Mouse (Mus musculus) urinary bladder, postnatal 25 days (tissue): Measurements from ENCODE around the gene Ulk4.

Source experiments
- DNase-seq: peaks from one replicate; pipeline ENCODE4 v3.0.0; 2022; ENCODE audit warnings: low spot score

Ulk4 gene

GRCm38 (mm10) chr9:120983849-120984248 is 293.1 kb downstream of the Ulk4 start:
- DNase-seq: no peak

DNA sequence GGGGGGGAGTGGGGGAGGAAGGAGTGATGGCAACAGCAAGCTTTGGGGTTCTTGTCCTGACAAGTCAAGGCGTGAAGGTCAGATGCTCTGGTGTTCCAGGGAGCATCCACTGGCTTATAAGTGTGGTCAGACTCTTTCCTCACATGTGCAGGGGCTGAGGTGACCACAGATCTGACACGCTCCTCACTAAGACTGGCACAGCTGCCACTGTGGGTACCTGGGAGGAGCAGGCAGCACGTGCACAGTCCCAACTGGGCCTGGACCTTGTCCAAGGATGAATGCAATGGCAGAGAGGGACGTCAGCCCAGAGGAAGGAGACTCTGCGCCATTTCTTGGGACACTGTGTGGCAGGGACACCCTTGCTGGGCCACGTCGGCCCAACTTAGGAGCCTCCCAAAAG is 295.2 kb downstream of the Ulk4 start:
- DNase-seq: no peak

GRCm38 (mm10) chr9:120976856-120977255 is 300.1 kb downstream of the Ulk4 start:
- no peak for DNase-seq

DNA sequence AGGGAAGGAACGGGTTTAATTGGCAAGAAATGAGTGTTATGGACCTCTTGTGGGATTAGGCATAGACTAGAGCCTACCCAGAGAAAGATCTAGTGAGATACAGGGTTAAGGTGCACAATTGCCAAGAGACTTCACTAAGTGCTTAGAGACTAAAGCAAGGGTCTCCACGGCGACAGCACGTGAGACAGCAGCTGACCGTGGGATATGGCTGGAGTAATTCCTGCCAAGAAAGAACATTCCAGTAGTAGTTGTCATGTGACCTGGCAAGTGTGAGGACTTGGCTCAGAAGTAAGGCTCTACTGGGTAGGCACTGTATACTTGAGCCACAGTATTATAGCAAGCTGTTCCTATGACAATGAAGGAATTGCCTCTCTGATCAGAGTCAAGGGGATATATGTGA is 300.8 kb downstream of the Ulk4 start:
- no peak for DNase-seq

- DNase-seq: no peak
Measured at GRCm38 (mm10) chr9:120974209-120974608, 302.8 kb downstream of the Ulk4 start.

DNA sequence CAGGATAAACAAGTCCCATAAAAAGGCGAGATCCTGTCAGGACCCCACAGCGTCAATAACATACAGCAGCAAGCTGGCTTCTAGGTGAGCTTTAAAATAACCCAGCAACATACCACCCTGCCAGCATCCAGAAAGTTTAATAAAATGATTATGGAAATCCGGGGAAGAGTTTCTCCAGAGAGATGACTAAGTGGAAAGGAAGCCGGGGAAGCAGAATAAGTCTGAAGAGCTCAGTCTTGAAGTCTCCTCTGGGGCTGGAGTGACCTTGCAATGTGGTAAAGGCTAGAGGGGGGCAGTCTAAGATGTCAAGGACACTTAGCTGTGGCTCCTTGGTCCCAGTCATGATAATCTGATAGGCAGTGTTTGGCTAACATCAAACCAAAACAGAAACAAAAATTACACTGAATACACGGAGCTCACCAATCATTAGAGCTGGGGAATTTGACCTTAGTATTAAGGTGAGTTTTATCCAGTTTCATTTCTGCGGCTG is 303.9 kb downstream of the Ulk4 start:
- no peak for DNase-seq

DNA sequence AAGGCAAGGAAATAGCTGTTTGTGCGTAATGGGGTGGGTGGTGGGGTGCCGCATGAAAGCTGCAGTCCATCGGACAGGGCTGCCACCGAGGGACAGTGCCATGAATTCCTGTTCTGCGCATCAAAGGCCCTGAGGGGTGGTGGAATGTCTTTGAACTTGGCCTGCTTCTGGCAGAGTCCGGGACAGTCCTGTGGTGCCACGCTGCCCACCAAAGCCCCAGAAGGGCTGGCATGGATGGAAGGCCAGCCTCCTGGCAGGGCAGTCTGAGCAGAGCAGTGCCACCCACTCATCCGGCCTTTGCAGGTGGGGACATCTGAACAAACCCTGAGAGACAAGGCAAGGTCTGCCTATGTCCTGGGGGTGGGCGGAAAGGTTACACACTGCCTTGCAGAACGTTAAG is 312.0 kb downstream of the Ulk4 start:
- no peak for DNase-seq

- DNase-seq: no peak
Measured at GRCm38 (mm10) chr9:120964224-120964623, 312.8 kb downstream of the Ulk4 start.

- DNase-seq: no peak
Measured at GRCm38 (mm10) chr9:120963720-120964119, 313.3 kb downstream of the Ulk4 start.

DNA sequence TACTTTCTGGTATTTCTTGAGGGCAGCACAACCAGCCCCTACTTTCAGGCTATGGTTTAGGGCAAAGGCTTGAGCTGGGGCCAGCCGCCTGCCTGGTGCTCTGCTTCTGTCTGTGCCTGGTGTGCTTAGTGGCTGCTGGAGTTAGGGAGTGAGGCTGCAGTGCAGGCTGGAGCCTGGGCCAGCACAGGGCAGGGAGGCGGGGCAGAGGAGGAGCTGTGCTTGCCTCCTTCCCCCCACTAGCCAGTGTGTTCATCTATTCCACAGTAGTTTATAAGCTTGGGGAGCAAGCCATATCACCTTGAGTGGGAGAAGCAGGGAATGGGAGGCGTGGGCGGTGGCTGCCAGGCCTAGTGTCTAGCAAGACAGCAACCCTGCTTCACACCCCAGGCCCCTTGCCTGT is 313.9 kb downstream of the Ulk4 start:
- DNase-seq: no peak

- DNase-seq: no peak
Measured at GRCm38 (mm10) chr9:120961969-120962700, 314.9 kb downstream of the Ulk4 start.

DNA sequence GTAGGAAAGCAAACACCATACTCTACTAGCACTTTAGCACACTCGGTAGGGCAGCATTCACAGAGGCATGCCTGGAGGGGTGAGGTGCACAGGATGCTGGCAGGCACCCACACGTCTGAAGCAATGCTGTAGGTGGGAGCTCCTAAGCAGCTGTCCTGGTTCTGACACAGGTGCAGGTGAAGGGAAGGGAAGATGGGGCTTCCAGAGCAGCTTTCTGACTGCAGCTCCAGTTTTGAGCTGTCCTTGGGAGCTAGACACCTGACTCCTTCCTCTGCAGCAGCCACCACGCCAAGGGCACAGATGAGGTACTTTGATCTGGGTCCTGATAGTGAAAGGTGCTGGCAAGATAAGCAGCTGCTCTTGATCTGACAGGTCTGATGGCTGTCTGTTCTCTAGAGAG is 315.5 kb downstream of the Ulk4 start:
- no peak for DNase-seq

DNA sequence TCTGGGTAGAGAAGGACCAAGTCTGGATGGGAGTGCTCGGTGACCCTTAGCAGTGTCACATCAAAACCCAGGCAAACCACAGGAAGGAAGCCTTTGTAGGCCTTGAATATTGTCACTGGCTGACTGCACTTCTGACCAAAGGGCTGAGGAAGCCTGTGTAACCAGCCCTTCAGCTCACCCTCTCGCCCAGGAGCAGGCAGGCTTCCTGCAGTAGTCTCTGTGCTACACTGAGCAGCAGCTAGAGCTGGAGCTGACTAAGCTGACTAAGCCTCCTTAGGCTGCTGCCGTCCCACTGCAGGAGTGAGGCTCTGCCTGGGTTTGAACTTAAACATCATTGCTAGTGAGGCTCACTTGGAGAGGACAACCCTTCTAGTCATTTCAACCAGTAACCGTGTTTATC is 316.4 kb downstream of the Ulk4 start:
- no peak for DNase-seq

DNA sequence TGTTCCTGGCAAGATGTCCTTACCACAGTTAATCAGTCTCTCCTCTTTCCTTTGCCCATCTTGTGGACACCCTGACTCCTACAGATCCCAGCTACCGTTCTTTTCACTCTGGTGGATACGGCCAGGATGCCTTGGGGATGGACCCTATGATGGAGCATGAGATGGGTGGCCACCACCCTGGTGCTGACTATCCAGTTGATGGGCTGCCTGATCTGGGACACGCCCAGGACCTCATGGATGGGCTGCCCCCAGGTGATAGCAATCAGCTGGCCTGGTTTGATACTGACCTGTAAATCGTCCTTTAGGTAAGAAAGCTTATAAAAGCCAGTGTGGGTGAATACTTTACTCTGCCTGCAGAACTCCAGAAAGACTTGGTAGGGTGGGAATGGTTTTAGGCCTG is 317.8 kb downstream of the Ulk4 start:
- no peak for DNase-seq

GRCm38 (mm10) chr9:120958560-120958959 is 318.4 kb downstream of the Ulk4 start:
- DNase-seq: no peak

DNA sequence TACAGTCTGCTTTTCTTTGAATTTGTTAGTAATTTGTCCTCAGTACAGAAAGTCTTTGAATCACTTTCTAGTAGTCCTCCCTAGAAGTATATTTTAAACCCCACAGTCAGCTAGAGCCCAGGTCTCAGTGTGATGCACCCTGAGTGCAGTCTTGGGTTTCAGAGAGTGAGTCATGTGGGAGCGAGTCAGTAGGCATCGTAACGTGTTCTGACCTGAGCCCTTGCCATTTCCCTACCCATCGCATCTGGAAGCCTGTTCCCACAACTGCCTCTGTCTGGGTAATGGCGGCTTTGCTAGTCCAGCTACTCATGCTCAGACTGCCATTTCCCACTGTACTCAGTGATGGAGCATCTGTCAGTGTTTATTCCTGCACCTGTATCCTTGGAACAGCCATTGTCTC is 318.9 kb downstream of the Ulk4 start:
- no peak for DNase-seq

DNA sequence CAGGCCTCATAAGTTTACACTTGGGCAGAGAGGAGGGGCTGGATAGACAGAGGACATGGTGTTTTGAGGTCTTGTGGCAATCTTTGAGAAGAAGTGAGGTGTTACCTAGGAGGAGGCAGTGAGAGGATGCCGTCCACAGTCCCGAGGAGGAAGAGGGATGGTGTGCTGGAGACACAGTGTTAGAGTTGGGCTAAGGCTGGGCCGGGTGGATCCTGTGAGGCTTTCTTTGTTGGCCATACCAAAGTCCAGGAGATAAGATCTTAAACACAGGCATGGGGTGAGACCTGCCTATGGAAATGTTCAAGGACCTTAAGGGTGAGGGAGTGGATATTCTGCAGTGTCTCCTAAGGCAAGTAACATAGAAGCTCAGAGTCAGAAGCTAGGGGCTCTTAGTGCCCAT is 325.1 kb downstream of the Ulk4 start:
- no peak for DNase-seq

- DNase-seq: no peak
Measured at GRCm38 (mm10) chr9:120950761-120951160, 326.2 kb downstream of the Ulk4 start.

DNA sequence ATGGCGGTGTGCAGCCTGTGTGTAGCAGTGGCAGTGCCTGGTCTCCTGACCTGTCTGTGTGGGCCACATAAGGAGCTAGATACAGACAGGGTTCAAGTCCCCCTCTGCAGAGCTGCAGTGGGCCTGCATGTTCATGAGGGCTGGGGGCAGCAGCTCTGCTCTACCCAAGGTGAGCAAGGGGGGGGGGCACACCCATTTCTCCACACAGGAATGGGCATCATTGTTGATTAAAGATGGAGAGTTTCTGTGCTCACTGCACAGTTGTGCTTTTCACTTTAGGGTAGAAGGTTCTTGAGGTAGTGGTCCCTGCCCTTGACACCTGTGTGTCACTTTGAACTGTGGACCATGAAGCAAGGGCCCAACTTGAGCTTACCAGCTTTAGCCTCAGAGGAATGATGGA is 328.2 kb downstream of the Ulk4 start:
- DNase-seq: no peak

GRCm38 (mm10) chr9:120946131-120946530 is 330.9 kb downstream of the Ulk4 start:
- DNase-seq: no peak

DNA sequence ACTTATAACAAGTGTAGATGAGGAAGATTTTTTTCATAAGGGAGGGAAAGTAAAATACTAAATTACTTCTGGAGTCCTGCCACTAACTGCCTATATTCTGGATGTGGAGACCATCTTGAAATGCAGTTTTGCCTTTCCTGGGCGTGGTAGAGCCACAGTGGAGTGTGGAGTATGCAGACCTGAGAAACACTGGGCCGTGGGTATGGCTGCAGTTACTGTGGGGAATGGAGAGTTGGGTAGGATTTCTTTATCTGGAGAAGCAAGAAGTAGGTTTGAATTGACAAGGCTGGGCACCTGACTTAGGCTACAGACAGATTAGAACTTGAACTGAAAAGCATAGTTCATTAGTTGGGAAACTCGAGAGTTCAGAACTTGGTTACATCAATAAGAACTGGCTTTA is 332.8 kb downstream of the Ulk4 start:
- no peak for DNase-seq

- DNase-seq: no peak
Measured at GRCm38 (mm10) chr9:120943757-120944156, 333.2 kb downstream of the Ulk4 start.

DNA sequence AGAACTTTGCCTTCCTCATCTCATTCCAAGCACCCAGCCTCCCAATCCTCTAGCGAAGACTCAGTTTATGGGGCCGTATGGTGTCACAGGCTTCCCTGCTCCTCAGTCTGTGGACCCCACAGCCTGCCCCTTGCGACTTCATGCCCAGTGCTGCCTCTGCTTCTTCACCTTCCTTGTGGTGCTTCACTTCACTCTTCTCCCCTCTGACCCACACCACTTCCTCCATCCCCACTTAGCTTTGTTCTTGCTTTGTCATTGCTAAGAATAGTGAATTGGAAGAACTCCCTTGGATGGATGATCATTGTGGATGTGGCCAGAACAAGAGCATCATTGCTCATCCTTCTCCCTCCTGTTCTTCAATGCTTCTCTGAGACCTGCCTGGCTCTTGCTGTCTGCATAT is 336.1 kb downstream of the Ulk4 start:
- DNase-seq: no peak

DNA sequence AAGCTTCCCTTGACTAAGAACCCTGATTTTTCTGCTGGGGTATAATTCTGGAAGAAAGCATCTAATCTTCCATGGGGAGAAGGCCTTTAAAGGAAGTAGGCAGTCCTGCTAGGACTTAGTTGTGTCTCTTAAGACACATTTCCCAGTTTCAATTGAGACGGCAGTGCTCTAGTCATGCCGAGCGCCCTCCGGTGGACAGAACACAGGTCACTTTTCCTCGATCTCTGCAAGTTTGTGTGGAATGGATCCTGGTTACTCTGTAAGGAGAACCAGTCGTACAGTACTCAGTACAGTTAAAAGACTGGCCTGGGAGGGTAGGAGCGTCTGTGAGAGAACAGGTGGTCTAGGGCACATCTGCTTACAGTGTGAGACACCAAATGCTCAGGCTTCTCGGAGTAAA is 340.6 kb downstream of the Ulk4 start:
- DNase-seq: peak; percentile 56

DNA sequence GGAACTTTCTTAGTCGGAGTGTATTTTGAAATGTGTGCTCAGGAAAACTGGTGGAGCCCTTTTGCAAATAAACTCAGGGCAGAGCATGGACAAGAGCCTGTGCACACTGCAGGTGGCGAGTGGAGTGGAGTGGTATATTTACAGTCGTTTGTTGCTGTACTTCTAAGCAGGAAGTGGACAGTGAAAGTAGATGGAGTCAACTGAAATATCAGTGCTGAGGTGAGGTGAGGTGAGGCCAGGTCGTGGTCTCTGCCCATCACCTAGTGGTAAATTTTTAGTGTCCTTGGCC is 341.4 kb downstream of the Ulk4 start:
- DNase-seq: no peak
